Mouse (Mus musculus): ENCODE results near the gene Cnot8. TPM values are rescaled to one million over a fixed set of nuclear protein-coding genes. Genes with fewer than 3 reads are reported as not detected.

Gene Cnot8
- total RNA-seq, 2 experiments from 2014 or later: 51.9 to 58.0 TPM

GRCm38 (mm10) chr11:58138821-58139220, 34.9 kb downstream of the Cnot8 start:
- DNase-seq (ENCODE audit: low spot score in 2 of 2): no peak
- intact Hi-C loops (cut with DNase I): no loop called here

GRCm38 (mm10) chr11:58139466-58139865, 35.5 kb downstream of the Cnot8 start:
- no peak for DNase-seq (ENCODE audit: low spot score in 2 of 2)
- intact Hi-C loops (cut with DNase I): no loop called here

- intact Hi-C loops (cut with DNase I): no loop called here
- DNase-seq (ENCODE audit: low spot score in 2 of 2): peak; percentile 40 to 46
These were observed 39.9 kb downstream of the Cnot8 start for GRCm38 (mm10) chr11:58143704-58144426.

- intact Hi-C loops (cut with DNase I): no loop called here
These were observed 42.3 kb downstream of the Cnot8 start for GRCm38 (mm10) chr11:58146241-58146640.

GRCm38 (mm10) chr11:58155458-58155857, 51.5 kb downstream of the Cnot8 start:
- no peak for DNase-seq (ENCODE audit: low spot score in 2 of 2)
- intact Hi-C loops (cut with DNase I): no loop called here

More at GRCm38 (mm10) chr11:58146241-58146640, 42.3 kb downstream of the Cnot8 start:
- no peak for DNase-seq (ENCODE audit: low spot score in 2 of 2)

GRCm38 (mm10) chr11:58156871-58157270, 52.9 kb downstream of the Cnot8 start:
- intact Hi-C loops (cut with DNase I): no loop called here
- DNase-seq (ENCODE audit: low spot score in 2 of 2): no peak

- intact Hi-C loops (cut with DNase I): no loop called here
- DNase-seq (ENCODE audit: low spot score in 2 of 2): no peak
These were observed 61.1 kb downstream of the Cnot8 start for GRCm38 (mm10) chr11:58165072-58165471.

GRCm38 (mm10) chr11:58167822-58168166, 63.8 kb downstream of the Cnot8 start:
- DNase-seq (ENCODE audit: low spot score in 2 of 2): no peak
- intact Hi-C loops (cut with DNase I): no loop called here

Other genes with a start within 250 kb of the Cnot8 start
- gene Larp1, start 95.1 kb upstream of the Cnot8 start, total RNA-seq (2021): 10 to 100 TPM; 84.8 to 92.3 TPM
- not detected for gene Gm12248, start 11.0 kb upstream of the Cnot8 start, total RNA-seq (2021)
- 10 to 100 TPM; 17.1 to 18.1 TPM for gene Gemin5, start 64.4 kb downstream of the Cnot8 start, total RNA-seq (2021)
- gene Mrpl22, start 67.5 kb downstream of the Cnot8 start, total RNA-seq (2021): 10 to 100 TPM; 30.7 to 37.4 TPM
- 1 to 10 TPM; 3.6 to 3.8 TPM for gene Igtp, start 95.4 kb downstream of the Cnot8 start, total RNA-seq (2021)
- gene Irgm2, start 95.5 kb downstream of the Cnot8 start, total RNA-seq (2021): 1 to 10 TPM; 2.3 to 2.7 TPM
- not detected for gene 4930438A08Rik, start 170.6 kb downstream of the Cnot8 start, total RNA-seq (2021)
- gene Zfp692, start 202.9 kb downstream of the Cnot8 start, total RNA-seq (2021): 10 to 100 TPM; 17.8 to 31.5 TPM
- 10 to 100 TPM; 42.5 to 57.4 TPM for gene Zfp672, start 226.2 kb downstream of the Cnot8 start, total RNA-seq (2021)
- 10 to 100 TPM; 53.6 to 57.8 TPM for gene Sh3bp5l, start 226.6 kb downstream of the Cnot8 start, total RNA-seq (2021)

Measured in left cerebral cortex, postnatal 36 days (tissue).